Mouse (Mus musculus) liver, embryonic 14.5 days (tissue): ENCODE measurements around the gene Rmdn2.

Experiments
- CTCF ChIP-seq: IDR thresholded peaks from 2 replicates; pipeline ENCODE4 v1.5.1; 2016; ENCODE audit warnings: antibody characterized with exemption, low read depth, control low read depth
- EP300 ChIP-seq: IDR thresholded peaks from 2 replicates; pipeline ENCODE4 v1.6.1; 2016; ENCODE audit warnings: antibody characterized with exemption, low read depth

DNA sequence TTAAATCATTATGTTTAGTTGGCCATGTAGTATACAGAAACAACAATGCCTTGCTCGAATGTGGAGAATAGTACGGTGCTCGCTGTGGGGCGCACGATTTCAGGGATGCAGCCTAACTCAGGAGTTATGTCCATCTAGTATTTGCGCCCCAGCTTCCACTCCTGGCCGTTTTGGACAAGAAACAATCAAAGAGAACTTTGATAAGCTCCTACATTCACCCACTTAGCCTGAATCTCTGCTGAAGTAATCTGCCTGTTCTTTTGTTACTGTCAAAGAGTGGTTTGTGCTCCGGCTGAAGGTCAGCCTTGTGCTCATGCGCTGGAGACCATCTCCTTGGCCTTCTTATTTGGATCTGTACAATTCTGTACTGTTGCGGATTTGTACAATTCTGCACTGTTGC is 6.8 kb downstream of the Rmdn2 start:
- TF ChIP-seq CTCF (no peak), EP300 (no peak)
